ENCODE assay signal across 9 mouse cellular contexts in the genomic region with DNA sequence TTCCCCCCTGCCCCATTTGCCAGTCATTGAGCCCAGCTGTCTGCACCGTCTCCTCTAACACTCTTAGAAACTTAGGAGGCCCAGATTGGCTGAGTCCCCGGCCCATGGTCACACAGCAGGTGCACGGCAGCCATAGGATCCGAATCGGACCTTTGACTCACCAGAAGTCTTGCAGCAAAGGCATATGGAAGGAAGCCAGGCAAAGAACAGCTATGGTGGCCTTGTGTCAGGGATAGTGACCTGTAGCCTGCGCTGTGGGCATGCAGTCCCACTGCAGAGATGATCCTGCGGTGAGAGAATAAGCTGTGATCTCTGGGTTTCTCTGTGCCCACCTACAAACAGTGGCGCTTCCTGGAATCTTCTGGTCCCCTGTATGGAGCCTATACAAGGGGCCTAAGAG.
DNase-seq lines count a peak whose midpoint lies in the region; ATAC-seq lines count a peak whose summit lies in the region.
"Had no signal": no experiment of that assay in that cellular context is flagged by ENCODE, and none has a peak within 500 bp of the region (broad histone marks: within the 10 kb centered on the region; RNA-seq: fewer than 3 reads in every experiment).

No protein-coding gene starts in this region.

- peaks cover 100% of the 10 kb centered on the region for H3K4me1 ChIP-seq in kidney, embryonic 15.5 days
- peaks cover 75% of the 10 kb centered on the region for H3K4me1 ChIP-seq in neural tube, embryonic 12.5 days
- H3K4me1 ChIP-seq in neural tube, embryonic 15.5 days = peaks cover 89% of the 10 kb centered on the region
- peaks cover 95% of the 10 kb centered on the region for H3K4me1 ChIP-seq in stomach, embryonic 16.5 days (ENCODE audit: control insufficient read depth, insufficient read depth, low read length)

- H3K9me3 ChIP-seq in kidney, embryonic 15.5 days (replicated peaks) = no peaks in the 10 kb centered on the region
- no peaks in the 10 kb centered on the region for H3K9me3 ChIP-seq in neural tube, embryonic 12.5 days
- no peaks in the 10 kb centered on the region for H3K9me3 ChIP-seq in neural tube, embryonic 15.5 days (replicated peaks)
- H3K9me3 ChIP-seq in stomach, embryonic 16.5 days (replicated peaks; ENCODE audit: control insufficient read depth, low read length) = no peaks in the 10 kb centered on the region
- H3K9me3 ChIP-seq: hindbrain, embryonic 12.5 days had no signal

- peak; percentile 90 for DNase-seq in heart, adult 11 months
- no peak for DNase-seq in heart, adult 9 months (ENCODE audit: low spot score in 2 of 2)
- DNase-seq in kidney, adult 9 months = no peak

- ATAC-seq in kidney, embryonic 15.5 days (replicated peaks; ENCODE audit: low FRiP score) = no peak
- no peak for ATAC-seq in neural tube, embryonic 12.5 days (ENCODE audit: low FRiP score, low read depth)
- no peak for ATAC-seq in neural tube, embryonic 15.5 days (ENCODE audit: low FRiP score)
- ATAC-seq in stomach, embryonic 16.5 days (ENCODE audit: insufficient read depth, low FRiP score) = no peak
- no peak for ATAC-seq in megakaryocyte-erythroid progenitor cell, adult 5-6 weeks (replicated peaks; ENCODE audit: low FRiP score, low TSS enrichment, poor library complexity, severe bottlenecking)

- H3K4me3 ChIP-seq in kidney, embryonic 15.5 days (replicated peaks) = no peak overlapping the region
- H3K4me3 ChIP-seq in neural tube, embryonic 12.5 days = no peak overlapping the region
- H3K4me3 ChIP-seq in neural tube, embryonic 15.5 days (replicated peaks) = no peak overlapping the region
- no peak overlapping the region for H3K4me3 ChIP-seq in stomach, embryonic 16.5 days (replicated peaks; ENCODE audit: low read length)
- H3K4me3 ChIP-seq: hindbrain, embryonic 12.5 days had no signal

- no peak overlapping the region for H3K9ac ChIP-seq in kidney, embryonic 15.5 days
- H3K9ac ChIP-seq in neural tube, embryonic 12.5 days = 0 out of 2 replicates have a peak overlapping the region, but pooled peaks have one; percentile 23
- H3K9ac ChIP-seq in neural tube, embryonic 15.5 days (replicated peaks) = no peak overlapping the region
- H3K9ac ChIP-seq in stomach, embryonic 16.5 days (ENCODE audit: low read length) = peak overlapping the region; percentile 12; the same call in 1 of the 2 replicates
- H3K9ac ChIP-seq: hindbrain, embryonic 12.5 days had no signal

- H3K4me2 ChIP-seq in kidney, embryonic 15.5 days = no peak overlapping the region
- H3K4me2 ChIP-seq in neural tube, embryonic 12.5 days (replicated peaks) = no peak overlapping the region
- no peak overlapping the region for H3K4me2 ChIP-seq in neural tube, embryonic 15.5 days
- no peak overlapping the region for H3K4me2 ChIP-seq in stomach, embryonic 16.5 days (ENCODE audit: low read depth, low read length)
- H3K4me2 ChIP-seq: hindbrain, embryonic 12.5 days had no signal

- H3K27ac ChIP-seq in kidney, embryonic 15.5 days = peak overlapping the region; percentile 92
- H3K27ac ChIP-seq in neural tube, embryonic 12.5 days = no peak overlapping the region
- H3K27ac ChIP-seq in neural tube, embryonic 15.5 days (replicated peaks) = no peak overlapping the region
- H3K27ac ChIP-seq in stomach, embryonic 16.5 days (ENCODE audit: low read length) = peak overlapping the region; percentile 90

- H3K27me3 ChIP-seq in kidney, embryonic 15.5 days = no peaks in the 10 kb centered on the region
- H3K27me3 ChIP-seq in neural tube, embryonic 12.5 days (replicated peaks) = no peaks in the 10 kb centered on the region
- H3K27me3 ChIP-seq in neural tube, embryonic 15.5 days (replicated peaks) = no peaks in the 10 kb centered on the region
- H3K27me3 ChIP-seq in stomach, embryonic 16.5 days (ENCODE audit: control insufficient read depth, insufficient read depth, low read length) = no peaks in the 10 kb centered on the region
- H3K27me3 ChIP-seq: hindbrain, embryonic 12.5 days had no signal

- WGBS in kidney, embryonic 15.5 days = 92% methylated on average over 8 of the region's 8 CpGs
- 96% methylated on average over 8 of the region's 8 CpGs for WGBS in neural tube, embryonic 12.5 days
- 90% methylated on average over 8 of the region's 8 CpGs for WGBS in neural tube, embryonic 15.5 days
- 90% methylated on average over 8 of the region's 8 CpGs for whole genome bisulfite sequencing in stomach, embryonic 16.5 days

- no peaks in the 10 kb centered on the region for H3K36me3 ChIP-seq in kidney, embryonic 15.5 days
- no peaks in the 10 kb centered on the region for H3K36me3 ChIP-seq in neural tube, embryonic 12.5 days
- no peaks in the 10 kb centered on the region for H3K36me3 ChIP-seq in neural tube, embryonic 15.5 days
- H3K36me3 ChIP-seq in stomach, embryonic 16.5 days (ENCODE audit: control insufficient read depth, insufficient read depth, low read length) = no peaks in the 10 kb centered on the region
- H3K36me3 ChIP-seq: hindbrain, embryonic 12.5 days had no signal

Comparison
In these comparisons a context has a peak if more than half of its experiments do, and no peak if none do; other contexts are left out.
1. H3K9ac ChIP-seq: peak in neural tube, embryonic 12.5 days (single experiment) and stomach, embryonic 16.5 days (single experiment); none in kidney, embryonic 15.5 days (single experiment) and neural tube, embryonic 15.5 days (single experiment).
2. H3K27ac ChIP-seq: peak in kidney, embryonic 15.5 days (single experiment) and stomach, embryonic 16.5 days (single experiment); none in neural tube, embryonic 12.5 days (single experiment) and neural tube, embryonic 15.5 days (single experiment).